Mouse (Mus musculus) spleen, postnatal 36 days (tissue): ENCODE data around the gene H2-T3.
A peak's percentile ranks its signal among the peaks of the same experiment; 100 is the strongest.
"Not testable (repeated sequence)": the region's sequence is repeated elsewhere in the genome, so short reads cannot be mapped to it uniquely, and the experiment has no call there.

ENCODE experiments used
- DNase-seq, 2 experiments: peaks; one replicate each; pipeline ENCODE4 v3.0.0; 2022; ENCODE audit warnings: low spot score in 2 of 2, mixed read lengths in 1 of 2

H2-T3 gene

DNA sequence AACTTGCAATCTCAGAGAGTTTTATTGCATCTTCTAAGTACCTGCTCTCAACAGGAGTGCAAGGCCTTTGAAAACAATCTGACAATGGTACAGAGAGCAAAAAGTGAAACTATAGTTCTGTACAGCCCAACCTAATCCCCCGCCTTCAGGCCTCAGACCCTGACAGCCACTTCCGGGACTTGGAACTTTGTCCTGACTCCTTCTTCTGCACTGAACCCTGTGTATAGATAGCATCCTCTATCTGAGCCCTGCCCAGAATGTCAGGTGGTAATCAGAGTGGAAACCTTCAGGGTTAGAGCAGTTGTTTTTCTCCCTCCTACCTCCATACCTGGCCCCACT, at the start of gene H2-T3:
H2-T3 (minus strand) TSS at position 119 of the 339 bp plus-strand sequence.
- no peak for DNase-seq

DNA sequence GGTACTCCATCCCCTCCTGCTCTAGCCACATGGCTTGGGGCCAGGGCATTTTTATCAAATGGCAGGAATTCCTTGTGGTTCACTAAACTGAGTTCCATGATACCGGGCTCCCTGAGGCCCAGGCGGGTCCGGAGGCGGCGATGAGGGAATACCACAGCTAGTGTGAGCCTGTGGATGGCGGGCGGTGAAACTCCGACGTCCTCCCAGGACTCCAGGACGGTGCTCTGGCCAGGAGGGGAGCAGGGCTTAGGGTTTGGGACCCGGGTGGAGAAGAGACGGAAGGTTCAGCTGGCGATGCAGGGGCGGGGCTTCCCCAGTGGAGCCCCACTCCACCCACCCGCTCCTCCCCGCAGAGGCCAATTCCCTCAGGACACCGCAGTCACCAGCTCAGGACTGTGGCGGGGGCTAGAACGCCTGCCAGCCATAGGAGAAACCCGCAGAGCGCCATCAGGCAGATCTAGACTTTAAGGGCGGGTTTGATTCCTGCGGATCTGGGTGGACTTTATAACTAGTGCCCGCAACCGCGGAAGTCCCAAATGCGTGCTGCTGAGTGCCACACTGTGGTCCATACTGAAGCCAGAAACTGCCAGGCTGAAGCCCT, 47.3 kb upstream of the H2-T3 start:
- no peak for DNase-seq

DNA sequence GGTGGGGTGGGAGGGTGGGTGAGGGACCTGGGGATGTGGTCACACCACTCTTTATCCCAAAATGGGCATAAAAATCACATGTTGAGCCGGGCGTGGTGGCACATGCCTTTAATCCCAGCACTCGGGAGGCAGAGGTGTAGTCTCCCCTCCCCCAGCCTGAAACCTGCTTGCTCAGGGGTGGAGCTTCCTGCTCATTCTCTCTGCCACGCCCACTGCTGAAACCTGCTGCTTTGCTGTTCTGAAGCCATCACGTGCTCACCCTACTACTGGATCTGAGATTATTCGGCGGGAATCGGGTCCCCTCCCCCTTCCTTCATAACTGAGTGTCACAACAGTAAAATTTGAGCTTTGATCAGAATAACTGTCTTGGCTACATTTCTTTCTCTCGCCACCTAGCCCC, 45.2 kb upstream of the H2-T3 start:
- peak in 1 of 2 experiments; percentile 16 for DNase-seq

DNA sequence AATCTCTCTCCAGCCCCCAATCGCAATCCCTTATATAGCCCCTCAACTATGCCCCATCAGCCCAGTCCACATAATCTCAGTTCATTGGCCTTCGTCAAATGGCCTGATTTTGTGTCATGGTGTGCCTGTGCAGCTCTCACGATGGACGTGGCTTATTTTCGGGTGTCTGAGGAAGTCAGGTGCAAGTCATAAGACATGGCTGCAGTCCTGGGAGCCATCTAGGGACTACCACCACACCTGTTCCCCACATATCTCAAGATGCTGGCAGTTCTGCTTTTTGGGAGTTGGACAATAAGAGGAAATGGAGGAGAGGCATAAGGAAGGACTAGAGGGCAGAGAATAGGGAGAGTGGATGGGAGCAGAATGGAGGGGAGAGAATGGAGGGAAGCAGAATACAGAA, 43.5 kb upstream of the H2-T3 start:
- DNase-seq, result no peak

DNA sequence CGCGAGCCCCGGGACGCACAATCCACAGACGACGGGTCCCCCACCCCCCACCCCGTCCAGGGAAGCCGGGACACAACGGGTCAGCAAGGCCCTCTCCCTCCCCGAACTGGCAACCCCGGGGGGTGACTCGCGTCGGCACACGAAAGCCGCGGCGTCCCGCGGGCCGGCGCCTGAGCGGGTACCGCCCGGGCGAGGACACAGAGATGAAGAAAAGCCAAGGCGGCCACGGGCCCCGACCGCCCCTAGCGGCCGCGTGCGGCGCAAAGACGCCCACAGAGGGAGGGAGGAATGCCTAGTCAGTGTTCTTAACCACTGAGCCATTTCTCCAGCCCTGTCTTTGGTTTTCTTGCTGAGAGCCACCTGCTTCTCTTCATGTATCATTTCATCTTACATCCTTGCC, 41.2 kb upstream of the H2-T3 start:
- DNase-seq, result peak; percentile 70 to 74

DNA sequence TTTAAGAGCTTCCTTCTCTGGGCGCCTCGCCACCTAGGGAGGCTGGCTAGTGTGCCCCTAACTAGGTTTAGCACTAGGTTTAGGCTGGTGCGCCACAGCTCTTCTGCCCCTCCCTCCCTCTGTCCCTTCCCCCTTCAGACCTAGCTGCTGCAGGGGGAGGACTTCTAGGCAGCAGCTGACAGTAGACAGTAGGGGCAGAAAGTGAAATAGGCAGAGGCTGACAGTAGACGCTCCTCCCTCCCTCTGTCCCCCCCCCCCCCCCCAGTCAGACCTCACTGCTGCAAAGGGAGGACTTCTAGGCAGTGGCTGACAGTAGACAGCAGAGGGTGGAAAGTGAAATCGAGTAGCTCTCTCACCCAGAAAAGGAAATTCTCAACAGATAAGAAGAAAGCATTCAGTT, 39.0 kb upstream of the H2-T3 start:
- DNase-seq, result peak in 1 of 2 experiments; percentile 6

DNA sequence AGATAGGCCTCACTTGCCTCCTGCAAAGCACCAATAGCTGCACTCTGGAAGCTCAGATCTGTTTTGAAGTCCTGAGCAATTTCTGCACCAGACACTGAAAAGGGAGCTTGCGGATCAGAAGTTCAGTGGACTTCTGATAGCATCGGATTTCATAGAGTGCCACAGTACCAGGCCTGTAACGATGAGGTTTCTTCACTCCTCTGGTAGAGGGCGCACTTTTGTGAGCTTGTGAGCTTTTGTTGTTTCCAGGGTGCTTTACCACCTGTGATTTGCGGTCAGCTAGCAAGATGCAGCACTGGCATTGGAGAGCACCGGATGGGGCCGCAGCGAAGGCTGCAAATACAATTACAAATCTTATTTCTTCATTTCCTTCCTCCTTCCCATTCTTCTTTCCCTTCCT, 36.8 kb upstream of the H2-T3 start:
- peak; percentile 43 to 68 for DNase-seq

DNA sequence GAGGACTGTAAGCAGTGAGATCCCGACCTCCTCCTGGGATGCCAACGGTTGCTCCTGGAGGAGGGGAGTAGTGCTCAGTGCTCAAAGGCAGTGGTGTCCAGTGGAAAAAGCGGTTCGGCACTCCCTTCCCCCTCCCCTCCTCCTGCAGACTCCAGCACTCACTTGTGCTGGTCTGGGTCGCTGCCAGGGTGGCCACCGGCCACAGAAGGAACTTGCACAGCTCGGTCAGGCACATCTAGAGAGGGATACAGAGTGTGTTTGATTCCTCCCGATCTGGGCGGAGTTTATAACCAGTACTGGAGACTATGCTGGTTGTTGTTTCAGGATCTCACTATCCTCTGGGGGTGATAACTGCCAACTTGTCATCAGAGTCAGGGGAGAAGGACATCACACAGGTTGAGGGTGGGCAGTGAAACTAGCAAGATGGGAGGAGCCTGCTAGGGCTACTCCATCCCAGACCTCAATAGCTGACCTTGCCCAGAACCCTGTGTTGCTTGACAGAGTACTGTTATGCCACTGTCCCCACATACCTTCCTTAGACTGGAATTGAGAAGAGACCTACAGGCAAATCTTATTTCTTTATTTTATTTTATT, 35.2 kb upstream of the H2-T3 start:
- no peak for DNase-seq

DNA sequence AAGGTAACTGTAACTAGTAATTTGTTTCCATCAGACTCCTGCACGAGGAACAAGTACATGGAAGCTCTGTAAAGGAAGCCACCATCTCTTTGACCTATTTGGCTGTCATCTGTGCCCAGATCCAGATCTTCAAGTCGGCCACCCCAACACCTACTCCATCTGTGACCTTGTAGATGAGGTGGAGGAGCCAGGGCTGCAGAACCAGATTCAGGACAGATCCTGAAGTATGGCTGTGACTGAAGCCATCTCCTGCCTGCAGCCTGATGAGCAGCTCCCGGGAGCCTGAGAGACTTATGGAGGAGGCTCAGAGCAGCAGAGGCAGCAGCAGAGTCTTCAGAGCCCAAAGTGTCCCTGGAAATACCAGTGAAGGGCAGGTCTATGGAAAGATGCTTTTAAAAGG, 34.4 kb upstream of the H2-T3 start:
- DNase-seq, result no peak

DNA sequence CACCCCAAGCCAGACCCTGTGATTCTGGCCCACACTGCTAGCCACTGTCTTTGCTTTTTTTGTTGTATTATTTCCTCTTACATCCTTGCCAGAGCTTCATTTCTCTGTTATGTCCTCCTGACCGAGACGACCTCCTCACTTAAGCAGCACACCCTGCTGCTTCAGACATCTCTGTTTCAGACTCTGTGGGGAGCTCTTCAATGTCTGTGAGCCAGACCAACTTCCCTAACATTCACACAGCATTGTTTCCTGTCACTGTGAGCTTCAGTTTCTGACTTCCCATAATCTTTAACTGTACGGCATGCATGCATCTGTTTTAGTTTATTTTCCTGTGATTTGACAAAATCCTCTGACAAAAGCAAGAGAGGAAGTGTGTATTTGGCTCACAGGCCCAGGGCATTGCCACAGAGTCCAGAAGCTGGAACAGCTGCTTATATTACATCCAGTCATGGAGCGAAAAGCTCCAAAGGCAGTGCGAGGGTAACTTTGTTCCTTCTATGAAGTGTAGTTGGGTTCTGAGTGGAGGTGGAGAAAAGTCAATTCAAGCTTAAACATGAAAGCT, 28.6 kb upstream of the H2-T3 start:
- no peak for DNase-seq

DNA sequence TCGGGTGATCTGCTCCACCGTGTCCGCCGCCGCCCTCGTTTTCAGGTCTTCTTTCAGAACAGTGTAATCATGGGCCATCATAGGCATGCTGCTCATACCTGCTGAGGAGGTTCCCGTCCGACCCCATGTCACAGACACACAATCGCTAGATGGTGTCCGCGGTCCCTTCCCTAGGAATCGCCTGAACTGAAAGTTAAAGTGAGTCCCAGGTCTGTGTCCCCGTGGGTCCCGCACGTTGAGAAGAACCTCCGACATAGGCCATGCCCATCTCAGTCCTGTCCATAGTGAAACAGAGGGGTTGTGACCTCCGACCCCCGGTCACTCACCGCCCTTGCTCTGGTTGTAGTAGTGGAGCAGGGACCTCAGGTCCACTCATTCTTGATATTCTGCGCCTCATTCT, 25.5 kb upstream of the H2-T3 start:
- DNase-seq, result no peak

DNA sequence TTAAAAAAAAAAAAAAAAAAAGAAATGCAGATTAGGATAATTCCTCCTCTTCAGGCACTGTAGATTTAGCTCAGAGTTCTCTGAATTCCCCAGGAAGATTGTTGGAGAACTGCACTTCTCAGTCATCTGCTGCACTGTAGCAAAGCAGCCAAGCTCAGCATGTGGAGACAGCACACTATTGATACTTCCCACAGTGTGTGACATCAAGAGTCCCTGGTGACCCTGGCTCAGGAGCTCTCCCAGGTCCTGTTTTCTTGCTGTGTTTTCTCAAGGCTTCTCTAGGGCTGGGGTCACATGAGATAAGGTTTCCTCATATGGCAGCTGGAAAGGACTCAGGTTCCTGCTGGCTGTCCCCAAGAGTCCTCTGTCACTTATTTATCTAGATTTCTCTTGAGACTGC, 16.8 kb upstream of the H2-T3 start:
- DNase-seq, result no peak

DNA sequence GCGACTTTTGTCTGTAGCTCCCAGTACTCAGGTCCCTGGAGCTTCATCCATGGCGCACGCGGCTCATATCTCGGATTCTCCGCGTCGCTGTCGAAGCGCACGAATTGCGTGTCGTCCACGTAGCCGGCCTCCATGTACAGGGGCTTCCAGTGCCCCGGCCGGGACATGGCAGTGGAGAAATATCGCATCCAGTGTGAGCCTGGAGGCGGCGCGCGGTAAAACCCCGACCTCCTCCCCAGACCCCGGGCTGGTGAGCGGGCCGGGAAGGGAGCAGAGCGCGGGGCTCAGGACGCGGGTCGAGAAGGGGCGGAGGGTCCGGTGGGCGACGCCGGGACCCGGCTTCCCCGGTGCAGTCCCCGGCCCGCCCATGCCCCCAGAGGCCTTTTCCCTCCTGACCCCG, 15.8 kb upstream of the H2-T3 start:
- no peak for DNase-seq

DNA sequence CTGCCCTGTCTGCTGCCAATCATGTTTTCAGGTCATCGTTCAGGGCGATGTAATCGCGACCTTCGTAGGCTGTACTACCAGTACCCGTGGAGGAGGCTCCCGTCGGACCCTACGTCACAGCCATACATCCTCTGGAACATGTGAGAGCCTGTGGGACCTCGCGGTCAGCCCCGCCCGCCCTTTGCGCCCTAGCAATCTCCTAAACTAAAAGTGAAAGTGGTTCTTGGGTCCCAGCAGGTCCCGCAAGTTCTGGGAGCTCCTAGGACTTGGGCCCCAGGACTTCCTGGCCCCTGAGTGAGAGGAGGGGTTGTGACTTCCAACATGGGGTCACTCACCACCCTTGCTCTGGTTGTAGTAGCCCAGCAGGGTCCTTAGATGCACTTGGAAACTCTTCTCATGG, 15.4 kb upstream of the H2-T3 start:
- DNase-seq, result peak; percentile 41 to 42

DNA sequence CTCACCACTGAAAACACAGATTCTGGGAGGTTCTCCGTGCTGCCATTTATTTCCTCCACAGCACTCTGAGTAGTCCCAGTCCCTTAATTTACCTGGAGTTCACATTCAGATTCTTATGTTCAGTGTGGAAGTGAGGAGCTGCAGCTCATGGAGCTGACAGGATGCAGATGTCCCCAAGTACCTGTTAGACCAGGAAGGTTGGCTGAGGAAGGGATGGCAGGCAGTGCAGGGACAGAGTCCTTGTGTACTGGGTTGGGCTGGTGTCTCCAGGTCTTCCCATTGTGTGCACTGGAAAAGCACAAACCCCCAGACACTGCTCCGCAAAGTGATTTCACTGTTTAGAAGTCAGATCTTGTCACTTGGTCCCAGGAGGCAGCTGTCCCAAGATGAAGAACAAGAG, 11.8 kb upstream of the H2-T3 start:
- DNase-seq, result no peak

DNA sequence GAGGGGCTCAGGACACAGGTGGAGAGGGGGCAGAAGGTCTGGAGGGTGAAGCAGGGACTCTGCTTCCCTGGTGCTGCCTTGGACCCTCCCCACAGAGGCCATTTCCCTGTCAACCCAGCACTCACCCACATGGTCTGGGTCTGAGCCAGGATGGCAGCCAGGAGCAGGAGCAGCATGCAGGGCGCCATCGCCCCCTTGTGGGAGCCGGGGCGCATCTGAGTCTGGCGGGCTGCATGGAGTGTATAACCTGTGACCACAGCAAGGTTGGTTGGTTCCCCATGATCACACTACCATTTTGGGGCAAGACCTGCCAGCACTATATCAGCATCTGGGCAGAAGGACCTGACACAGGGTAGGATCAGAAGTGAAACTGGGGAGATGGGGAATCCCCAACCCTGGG, 8.2 kb upstream of the H2-T3 start:
- DNase-seq, result peak; percentile 31 to 36

DNA sequence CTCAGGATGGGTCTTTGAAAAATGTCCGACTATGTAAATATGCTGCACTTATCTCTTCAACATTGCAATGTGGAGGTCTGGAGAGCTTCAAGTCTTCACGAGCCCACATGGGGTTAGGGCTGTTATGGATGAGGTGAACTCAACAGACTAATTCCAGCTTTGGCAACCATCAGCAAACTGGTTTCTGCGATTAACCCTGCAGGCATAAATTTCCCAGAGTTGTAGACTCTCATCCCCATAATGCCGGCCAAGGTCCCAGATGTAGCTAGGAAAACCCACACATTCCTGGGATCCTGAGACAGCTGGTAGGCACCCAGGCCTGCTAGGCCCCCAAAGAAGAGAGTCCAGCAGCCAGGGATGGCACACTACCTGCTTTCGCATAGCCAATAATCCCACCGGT, 4.4 kb upstream of the H2-T3 start:
- no peak for DNase-seq

DNA sequence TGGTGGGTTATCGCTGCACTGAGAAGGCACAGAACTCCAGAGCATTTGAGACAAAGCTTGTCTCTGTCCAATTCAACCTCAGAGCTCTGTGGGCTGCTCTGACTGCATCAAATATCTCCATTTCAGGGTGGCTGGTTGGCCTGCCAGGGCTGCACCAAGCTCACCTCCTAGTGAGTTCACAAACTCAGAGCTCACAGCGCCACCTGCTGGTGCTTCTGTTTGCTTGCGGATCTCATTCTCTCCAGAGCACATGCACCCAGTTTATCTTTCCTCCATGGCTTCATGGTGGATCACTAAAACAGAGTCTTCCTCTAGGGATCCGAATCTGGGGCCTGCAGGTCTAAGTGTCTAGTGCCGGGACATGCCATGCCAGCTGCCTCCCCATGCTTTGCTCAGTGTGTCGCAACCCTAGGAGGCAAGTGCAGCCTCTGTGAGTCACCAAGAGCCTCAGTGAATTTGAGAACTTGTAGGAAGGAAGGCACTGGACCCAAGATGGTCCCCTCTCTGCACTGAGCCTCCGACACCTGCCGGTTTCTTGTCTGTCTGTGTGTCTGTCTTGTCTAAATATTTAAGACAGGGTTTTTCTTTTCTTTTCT, 3.6 kb upstream of the H2-T3 start:
- DNase-seq, result peak; percentile 33 to 43

DNA sequence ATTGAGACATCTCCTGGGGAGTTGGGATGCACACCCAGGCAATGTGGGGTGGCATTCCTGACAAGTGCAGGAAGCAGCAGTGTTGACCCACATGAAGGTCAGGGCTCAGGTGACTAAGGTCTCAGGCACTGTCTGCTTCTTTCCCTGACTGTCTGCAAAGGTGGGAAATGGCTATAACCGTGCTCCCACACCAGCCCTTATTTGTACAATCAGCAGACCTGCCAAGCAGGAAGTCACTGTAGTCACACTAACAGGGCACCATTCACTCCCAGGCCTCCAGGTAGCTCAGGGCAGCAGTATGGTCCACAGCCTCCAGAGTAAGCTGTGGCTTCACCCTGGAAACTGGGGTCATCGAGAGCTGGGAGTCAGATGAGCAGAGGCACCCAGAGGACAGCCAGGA, 2.3 kb upstream of the H2-T3 start:
- DNase-seq, result no peak

DNA sequence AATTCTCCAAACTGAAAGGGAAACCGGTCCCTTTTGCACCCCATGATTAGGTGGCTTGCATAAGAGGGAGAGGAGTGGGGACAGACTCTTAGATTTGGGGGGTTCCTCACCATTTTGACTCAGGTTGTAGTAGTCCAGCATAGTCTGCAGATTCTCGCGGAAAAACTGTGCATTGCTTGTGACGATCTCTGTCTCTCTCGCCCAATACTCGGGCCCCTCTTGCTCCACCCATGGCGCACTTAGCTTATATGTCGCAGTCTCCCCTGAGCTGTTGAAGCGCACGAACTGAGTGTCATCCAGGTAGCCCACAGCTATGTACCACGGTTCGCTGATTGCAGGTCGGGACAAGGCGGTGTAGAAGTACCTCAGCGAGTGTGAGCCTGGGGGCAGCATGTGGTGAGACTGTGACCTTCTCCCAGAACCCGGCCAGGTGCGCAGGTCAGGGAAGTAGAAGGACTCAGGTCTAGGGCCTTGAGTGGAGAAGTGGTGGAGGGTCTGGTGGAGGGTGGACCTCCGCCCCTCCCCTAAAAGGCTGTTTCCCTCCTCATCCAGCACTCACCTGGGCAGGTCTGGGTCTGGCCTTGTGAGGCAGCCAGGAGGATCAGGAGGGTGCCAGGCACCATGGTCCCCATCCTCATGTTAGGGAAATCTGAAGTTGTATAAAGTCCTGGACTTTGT, 457 bp downstream of the H2-T3 start:
- no peak for DNase-seq

DNA sequence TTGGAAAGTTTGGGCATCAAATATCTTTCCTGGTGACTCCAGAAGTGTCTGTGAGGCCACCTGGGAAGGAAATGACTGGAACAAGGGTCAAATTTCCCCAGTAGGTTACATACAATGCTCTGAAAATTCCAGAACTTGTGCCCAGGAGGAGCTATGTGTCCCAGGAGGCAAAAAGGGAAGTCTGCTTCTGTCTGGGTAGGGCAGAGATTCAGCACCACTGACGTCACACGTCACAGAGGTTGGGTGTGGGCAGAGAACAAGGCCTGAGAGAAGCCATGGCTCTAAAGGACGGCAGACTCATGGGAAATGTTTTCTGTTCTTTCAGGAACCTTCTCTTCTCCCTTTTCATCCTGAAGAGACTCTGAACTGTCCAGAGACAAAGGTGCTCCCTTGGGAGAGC, 2.5 kb downstream of the H2-T3 start:
- DNase-seq, result no peak

DNA sequence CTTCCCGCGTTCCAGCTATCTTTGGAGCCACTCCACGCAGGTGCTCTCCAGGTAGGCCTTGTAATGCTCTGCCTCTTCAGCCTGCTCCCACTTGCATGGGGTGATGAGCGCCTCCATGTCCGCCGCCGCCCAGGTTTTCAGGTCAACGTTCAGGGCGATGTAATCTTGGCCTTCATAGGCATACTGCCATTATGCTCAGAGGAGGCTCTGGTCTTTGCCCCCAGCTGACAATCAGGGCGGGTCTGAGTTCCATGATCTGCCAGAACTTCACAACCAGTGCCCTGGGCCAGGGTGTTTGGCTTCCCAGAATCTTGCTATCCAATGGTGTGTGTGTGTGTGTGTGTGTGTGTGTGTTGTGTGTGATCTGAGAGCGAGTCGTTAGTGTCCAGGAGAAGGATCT, 7.9 kb downstream of the H2-T3 start:
- no peak for DNase-seq

DNA sequence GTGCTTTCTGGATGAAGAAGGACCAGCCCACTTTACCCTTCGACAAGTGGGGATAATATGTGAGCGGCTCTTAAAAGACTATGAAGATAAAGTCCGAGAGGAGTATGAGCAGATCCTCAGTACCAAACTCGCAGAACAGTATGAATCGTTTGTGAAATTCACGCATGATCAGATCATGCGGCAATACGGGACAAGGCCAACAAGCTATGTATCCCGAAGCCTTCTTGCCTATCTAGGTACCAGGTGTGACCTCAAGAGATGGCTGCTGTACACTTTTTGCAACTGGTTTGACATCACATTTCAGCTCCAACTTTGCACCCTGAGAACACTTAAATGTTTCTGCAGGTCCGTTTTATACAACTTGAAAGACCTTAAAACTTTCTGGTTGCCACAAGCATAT, 10.6 kb downstream of the H2-T3 start:
- DNase-seq, result not testable (repeated sequence)
